Mouse (Mus musculus) adrenal gland, adult (tissue): ENCODE results near the gene Sacs.
"Not testable (repeated sequence)": the region's sequence is repeated elsewhere in the genome, so short reads cannot be mapped to it uniquely, and the experiment has no call there.

ENCODE experiments used
- DNase-seq, 2 experiments: peaks; one replicate each; pipeline ENCODE4 v3.0.0; 2022 to 2023; ENCODE audit warnings: low spot score in 1 of 2; ENCODE audit not compliant: inconsistent age in 2 of 2

Sacs gene

DNA sequence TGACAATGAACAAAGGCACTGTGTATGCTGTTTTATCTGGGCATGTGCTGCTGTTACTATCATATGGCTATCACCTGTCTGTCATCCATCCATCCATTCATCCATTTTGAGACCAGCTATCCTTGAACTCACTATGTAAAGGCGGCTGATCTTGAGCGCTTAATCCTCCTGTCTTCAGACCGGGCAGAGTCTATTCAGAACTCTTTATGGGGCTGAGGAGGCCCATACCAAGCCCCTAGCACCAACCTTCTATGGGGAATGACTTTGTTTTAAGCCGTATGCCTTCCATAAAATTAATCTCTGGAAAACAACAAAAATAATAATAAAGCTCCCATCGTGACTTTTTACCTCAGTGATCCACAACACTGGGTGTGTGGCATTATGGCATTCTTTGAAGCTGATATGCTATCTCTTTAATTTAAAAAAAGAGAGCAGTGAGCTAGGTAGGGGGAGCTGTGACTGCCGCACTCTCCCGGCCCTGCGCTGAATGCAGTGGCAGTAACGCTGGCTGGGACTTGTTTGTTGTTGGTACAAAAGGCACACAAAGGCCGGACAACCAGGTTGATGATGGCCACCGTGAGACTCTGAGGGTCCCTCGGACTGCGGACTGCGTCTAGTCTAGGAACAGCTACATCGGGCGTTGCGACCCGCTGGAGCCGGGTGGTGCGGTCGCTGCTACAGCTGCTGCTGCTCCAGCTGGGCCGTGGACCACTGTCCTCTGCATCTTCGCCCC is at the start of gene Sacs:
TSS of gene Sacs (plus strand) at position 464 of the 733 bp plus-strand sequence.
- peak; percentile 7 to 48 for DNase-seq

GRCm38 (mm10) chr14:61090955-61091354 is 47.3 kb upstream of the Sacs start:
- DNase-seq, result no peak

DNA sequence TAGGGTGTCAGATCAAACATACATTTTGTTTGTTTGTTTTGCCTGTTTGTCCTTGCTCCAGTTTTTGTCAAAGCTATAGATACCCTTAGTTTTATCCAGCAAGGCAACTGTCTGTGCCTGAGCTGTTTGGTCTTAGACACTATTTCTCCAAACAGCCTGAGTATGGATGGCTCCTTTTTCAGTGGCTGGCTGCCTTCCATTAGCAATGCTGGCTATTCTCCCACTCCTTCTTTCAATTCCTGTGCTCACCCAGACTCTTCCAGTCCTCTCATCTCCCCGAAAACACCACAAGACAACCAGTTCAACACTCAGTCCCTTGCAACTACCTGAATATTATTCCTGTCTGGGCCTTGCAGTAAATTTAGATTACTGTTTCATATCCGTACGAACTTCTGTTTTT is 46.2 kb upstream of the Sacs start:
- DNase-seq, result no peak

DNA sequence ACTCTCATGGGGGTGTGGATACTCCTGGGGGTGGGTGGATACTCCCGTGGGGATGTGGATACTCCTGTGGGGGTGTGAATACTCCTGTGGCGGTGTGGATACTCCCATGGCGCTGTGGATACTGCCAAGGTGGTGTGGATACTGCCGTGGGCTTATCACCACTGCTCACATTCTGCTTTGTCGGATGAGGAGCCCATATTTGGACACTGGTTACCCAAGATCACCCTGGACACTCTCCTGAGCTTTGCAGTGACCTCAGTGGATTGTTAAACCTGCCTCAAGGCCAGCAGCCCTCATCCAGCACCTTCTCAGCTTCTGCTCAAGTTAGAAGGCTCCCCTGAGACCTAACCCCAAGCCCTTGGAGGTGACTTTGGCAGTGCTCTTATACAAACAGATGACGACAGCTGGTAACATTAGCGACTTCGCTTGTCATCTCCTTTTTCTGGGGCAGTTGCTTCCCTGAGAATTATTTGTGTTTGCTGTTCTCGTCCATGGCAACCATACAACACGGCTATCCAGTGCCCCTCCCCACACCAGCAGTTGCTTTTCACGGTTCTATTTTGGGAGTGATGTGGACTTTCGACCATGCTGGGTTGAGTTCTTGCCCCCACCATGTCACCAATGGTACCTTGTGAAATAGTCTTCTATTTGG is 40.2 kb upstream of the Sacs start:
- no peak for DNase-seq

DNA sequence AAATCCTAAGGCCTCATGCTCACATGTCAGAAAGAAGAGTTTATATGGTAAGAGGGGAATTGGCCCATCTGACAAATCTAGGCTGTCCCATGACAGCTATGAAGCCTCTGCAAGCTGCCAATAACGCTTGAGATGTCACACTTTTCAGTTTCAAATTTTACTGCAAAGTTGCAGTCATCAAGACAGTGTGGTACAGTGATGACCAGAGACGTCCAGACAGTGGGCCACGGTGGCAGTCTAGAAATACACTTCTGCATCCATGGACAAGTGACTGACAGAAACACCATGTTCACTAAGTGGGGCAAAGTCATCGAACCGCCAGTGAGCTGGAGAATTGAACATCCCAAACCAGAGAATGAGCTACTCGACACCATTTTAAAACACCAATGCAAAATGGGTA is 37.5 kb upstream of the Sacs start:
- DNase-seq, result no peak

GRCm38 (mm10) chr14:61106404-61106803 is 31.9 kb upstream of the Sacs start:
- DNase-seq, result no peak

GRCm38 (mm10) chr14:61108625-61109024 is 29.6 kb upstream of the Sacs start:
- no peak for DNase-seq

DNA sequence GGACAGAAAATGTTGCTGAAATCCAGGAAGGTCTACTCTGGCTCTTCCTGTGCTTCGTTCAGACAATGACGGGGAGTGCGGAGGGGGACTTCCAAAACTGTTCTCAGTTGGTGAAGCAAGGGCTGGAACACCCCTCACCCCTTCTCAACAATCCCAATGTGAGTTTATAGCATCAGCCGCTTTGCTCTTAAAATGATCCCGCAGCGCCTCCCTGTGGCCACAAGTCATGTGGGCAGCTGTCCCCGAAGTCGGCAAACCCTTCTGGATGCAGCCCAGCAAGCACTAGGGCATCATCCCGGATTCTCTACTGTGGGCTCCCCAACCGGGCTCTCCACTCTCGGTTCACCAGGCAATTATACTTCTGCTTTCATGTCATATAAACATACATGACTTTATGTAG is 25.9 kb upstream of the Sacs start:
- peak; percentile 61 to 91 for DNase-seq

DNA sequence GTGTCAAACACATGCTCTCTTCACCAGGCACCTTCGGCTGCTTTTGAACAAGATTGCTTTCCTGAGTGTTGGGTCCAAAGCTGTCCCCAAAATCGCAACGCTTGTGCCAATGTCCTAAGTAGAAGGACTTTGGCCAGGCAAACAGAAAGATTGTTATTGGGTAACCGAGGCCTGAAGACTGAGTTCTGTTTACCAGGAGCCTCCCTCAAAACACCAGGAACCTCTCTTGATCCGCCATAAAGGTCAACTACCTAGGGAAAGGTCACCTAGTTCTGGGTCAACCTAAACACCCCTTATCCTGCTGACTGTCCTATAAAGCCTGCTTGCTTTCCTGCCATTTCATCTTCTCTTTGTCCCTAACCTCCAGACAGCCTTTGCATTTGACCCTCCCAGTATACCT is 13.5 kb upstream of the Sacs start:
- DNase-seq, result no peak

- DNase-seq, result no peak
Measured at GRCm38 (mm10) chr14:61125201-61125600, 13.1 kb upstream of the Sacs start.

- not testable (repeated sequence) for DNase-seq
Measured at GRCm38 (mm10) chr14:61127365-61127764, 10.9 kb upstream of the Sacs start.

GRCm38 (mm10) chr14:61128961-61129507 is 9.2 kb upstream of the Sacs start:
- no peak for DNase-seq

DNA sequence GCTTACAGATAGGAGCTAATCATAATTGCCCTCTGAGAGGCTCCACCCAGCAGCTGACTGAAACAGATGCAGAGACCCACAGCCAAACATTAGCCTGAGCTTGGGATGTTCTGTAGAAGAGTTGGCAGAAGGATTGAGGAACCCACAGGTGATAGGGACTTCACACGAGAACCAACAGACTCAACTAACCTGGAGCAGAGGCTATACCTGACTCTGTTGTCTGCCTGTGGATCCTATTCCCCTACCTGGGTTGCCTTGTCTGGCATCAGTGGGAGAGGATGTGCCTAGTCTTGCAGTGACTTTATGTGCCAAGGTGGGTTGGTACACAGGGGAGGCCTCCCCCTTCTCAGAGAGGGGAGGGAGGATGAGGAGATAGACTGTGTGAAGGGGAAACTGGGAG is 5.7 kb upstream of the Sacs start:
- no peak for DNase-seq

DNA sequence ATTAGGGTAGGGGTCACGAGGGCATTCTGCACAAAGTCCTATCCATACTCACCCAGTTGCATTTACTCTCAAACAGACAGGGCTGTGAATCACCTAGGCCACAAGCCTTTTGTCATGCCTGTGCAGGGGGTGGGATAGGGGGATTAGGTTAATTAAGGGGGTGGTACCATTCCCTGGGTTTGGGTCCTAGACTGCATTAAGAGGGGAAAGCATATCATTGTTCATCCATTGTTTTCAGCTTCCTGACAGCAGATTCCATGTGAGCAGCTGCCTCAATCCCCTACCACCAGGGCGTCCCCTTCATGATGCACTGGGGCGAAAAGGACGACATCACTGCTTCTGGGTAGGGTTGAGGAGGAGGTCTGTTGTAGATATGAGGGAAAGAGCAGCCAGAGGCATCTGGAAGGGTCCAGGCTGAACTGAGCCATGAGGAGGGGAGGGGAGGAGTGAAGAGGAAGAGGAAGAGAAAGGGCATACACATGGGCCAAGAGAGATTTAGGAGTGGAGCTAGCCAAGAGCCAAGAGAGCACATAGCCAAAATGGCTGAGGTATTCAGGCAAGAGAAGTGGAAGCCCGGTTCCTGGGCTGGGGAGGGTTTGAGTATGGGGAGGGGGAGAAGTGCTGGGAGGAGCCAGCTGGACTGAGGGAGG is 3.8 kb upstream of the Sacs start:
- no peak for DNase-seq

GRCm38 (mm10) chr14:61137410-61137809 is 847 bp upstream of the Sacs start:
- DNase-seq, result no peak

GRCm38 (mm10) chr14:61138727-61139067 is 440 bp downstream of the Sacs start:
- DNase-seq, result no peak

GRCm38 (mm10) chr14:61143358-61143757 is 5.1 kb downstream of the Sacs start:
- DNase-seq, result no peak

DNA sequence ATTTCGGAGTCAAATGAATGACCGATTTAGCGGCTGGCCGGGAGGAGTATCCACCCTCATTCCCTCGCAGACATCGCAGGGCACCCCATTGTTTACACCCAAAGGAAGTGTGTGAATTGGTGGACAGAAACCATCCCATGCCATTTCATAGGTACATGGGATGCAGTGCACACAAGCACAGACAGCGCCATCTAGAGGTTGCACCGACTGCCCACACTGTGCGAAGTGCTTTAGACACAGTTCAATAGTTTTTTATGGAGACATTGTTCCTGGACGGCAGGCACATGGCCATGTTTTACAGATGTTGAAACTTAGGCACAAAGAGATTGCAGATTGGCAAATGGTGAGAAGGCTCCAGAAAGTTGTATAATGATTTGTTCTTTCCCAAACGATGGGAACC is 5.6 kb downstream of the Sacs start:
- peak; percentile 8 to 50 for DNase-seq

DNA sequence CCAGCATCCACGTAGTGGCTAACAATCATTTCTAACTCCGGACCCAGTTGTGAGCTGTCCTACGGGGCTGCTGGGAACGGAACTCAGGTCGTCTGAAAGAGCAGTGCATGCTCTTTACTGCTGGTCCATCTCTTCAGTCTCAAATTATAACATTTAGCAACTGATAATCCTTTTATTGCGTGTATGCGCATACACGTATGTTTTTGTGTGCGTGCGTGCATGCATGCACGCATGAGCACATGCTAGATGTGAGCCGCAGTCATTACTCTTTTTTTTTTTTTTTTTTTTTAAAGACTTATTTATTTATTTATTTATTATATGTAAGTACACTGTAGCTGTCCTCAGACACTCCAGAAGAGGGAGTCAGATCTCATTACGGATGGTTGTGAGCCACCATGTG is 12.2 kb downstream of the Sacs start:
- DNase-seq, result not testable (repeated sequence)

- no peak for DNase-seq
Measured at GRCm38 (mm10) chr14:61154900-61155585, 16.8 kb downstream of the Sacs start.

GRCm38 (mm10) chr14:61155687-61156086 is 17.4 kb downstream of the Sacs start:
- DNase-seq, result no peak
